Mouse (Mus musculus) cerebellum, adult 9-10 months (tissue): ENCODE measurements around the gene Tbc1d10a.

Experiments
- DNase-seq: peaks from one replicate; pipeline ENCODE4 v3.0.0; 2022

Tbc1d10a gene

DNA sequence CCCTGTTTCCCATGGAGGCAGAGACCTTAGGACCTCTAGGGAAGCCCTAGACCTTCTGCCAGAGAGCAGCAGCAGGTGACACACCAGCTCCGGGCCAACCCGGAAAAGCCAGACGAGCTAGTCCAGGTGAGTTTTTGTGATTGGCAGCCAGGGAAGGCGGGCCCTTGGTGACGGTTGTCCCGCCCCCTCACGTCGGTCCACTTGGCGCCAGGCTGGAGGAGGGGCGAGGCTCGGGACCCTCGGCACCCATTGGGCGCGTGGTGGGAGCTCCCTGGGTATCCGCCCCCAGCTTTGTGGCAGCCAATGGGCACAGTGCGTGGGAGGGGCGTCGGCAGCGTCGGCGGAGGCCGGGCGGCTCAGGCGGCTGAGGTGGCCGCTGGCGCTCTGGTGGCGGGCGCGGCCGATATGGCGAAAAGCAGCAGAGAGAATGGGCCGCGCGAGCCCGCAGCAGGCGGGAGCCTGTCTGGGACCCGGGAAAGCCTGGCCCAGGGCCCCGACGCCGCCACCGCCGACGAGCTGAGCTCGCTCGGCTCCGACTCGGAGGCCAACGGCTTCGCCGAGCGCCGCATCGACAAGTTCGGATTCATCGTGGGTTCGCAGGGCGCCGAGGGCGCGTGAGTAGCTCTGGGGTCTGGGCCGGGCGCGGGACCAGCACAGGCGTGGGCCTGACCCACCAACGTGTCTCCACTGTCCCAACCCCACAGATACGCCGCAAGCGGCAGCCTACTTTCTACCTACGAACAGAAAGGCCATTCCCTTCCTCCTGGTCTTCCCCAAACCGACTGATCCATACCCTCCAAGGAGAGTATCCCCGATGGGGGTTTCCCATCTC lies at the start of gene Tbc1d10a:
Gene Tbc1d10a (plus strand): TSS at position 304 of the 832 bp plus-strand sequence.
- peak; percentile 98 for DNase-seq

GRCm38 (mm10) chr11:4138964-4139363 lies 47.6 kb upstream of the Tbc1d10a start:
- no peak for DNase-seq

- no peak for DNase-seq
These were observed 45.1 kb upstream of the Tbc1d10a start for GRCm38 (mm10) chr11:4141505-4141904.

- no peak for DNase-seq
These were observed 44.2 kb upstream of the Tbc1d10a start for GRCm38 (mm10) chr11:4142352-4142751.

- no peak for DNase-seq
These were observed 43.1 kb upstream of the Tbc1d10a start for GRCm38 (mm10) chr11:4143281-4144062.

- no peak for DNase-seq
These were observed 40.2 kb upstream of the Tbc1d10a start for GRCm38 (mm10) chr11:4146381-4146780.

- no peak for DNase-seq
These were observed 39.5 kb upstream of the Tbc1d10a start for GRCm38 (mm10) chr11:4147098-4147497.

DNA sequence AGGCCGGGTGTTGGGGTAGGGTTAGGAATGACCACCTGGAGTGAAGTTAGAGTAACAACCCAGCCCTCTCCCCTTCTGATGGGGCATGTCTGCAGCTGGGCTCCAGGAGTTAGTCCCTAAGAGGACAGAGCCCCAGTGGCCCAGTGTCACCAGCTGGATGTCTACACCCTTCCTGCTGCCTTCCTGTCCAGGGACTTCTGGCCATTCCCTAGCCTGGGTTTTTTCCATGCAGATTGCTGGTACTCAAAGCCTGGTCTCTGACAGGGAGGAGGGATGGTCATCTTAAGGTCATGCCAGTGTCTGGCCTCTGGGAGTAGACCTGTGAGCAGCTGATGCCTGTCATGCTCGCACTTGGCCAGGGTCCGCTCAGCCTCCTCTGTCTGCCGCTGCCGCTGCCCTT lies 38.5 kb upstream of the Tbc1d10a start:
- no peak for DNase-seq

DNA sequence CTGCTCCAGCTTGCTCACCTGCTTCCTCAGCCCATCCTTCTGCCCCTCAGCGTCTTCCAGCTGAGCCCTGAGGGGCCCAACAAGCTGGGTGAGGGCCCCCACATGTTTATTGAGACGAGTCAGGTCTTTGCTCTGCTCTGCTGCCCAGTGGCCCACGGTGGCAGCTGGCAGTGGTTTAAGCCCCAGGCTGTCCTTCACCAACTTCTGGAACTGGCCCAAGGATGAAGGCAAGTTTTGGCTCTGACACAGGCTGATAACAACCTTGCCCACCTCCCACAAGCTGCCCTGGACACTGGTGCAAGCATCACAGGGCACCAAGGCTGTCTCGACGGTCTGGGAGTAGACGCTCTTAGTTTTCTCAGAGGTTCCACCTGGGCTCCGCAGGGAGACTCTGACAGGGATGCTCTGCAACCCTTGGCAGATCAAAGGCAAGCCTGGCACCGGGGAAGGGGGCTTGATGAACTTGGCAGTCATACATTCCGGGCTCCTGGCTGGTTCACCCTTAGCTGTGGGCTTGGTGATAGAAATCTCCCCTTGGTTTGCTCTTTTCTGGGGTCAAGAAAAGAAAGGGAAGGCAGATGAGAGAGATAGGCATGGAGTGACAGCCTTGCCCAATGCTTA lies 37.9 kb upstream of the Tbc1d10a start:
- no peak for DNase-seq

DNA sequence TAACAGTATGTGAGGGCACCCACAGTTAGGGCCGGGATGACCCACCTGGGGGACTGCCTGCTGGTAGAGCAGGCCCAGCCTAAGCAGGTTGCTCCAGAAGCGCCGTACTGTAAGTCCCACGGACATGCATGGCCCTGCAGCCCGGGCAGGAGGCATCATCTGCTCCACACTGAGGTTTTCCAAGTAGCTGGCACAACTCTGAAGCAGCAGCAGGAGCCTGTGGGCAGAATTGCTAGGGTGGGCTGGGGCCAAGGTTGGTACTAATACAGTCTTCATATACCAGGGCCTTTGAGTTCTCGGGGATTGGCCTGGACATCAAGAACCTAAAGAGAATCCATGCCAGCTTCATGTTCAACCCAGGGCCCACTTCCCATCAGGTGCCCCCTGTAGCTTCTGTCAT lies 36.7 kb upstream of the Tbc1d10a start:
- DNase-seq: no peak

GRCm38 (mm10) chr11:4153694-4154093 lies 32.9 kb upstream of the Tbc1d10a start:
- DNase-seq: no peak

DNA sequence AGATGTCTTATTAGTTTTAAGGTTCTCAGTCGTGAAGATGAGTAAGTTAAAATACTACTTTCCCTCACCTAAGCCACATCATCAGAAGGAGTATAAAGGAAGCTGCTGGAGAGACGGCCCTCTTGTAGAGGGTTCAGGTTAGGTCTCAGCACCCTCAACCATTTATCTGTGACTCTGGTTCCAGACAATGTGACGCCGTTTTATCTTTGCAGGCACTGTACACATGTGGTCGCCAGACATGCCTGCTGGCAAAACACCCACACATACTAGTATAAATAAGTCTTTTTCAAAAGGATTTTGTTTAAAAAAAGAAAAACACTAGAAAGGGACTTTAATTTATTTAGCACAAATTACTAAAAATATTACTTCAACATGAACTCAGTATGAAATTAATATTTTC lies 30.9 kb upstream of the Tbc1d10a start:
- no peak for DNase-seq

DNA sequence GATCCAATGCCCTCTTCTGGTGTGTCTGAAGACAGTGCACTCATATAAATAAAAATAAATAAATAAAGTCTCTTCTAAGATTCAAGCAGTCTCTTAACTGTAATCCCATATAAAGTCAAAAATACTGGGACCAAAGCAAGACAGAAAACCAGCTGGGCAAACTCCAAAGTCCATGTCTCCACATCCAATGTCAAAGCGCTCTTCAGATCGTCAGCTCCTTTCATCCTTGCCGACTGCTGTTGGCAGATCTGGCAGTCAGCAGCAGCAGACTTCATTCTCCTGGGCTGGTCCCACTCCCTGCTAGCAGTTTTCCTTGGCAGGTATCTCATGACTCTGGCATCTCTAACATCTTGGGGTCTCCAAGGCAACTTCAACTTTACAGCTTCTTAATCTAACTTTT lies 27.9 kb upstream of the Tbc1d10a start:
- DNase-seq: no peak

- DNase-seq: peak; percentile 92
These were observed 26.5 kb upstream of the Tbc1d10a start, which contains the start of the genes Ccdc157 and Sf3a1 for GRCm38 (mm10) chr11:4159808-4160708. Gene Ccdc157 (minus strand): TSS chr11:4160293. Gene Sf3a1 (plus strand): TSS chr11:4160350.

GRCm38 (mm10) chr11:4160758-4161480 lies 25.7 kb upstream of the Tbc1d10a start:
- no peak for DNase-seq

GRCm38 (mm10) chr11:4164701-4165100 lies 21.9 kb upstream of the Tbc1d10a start:
- DNase-seq: no peak

- no peak for DNase-seq
These were observed 20.0 kb upstream of the Tbc1d10a start for GRCm38 (mm10) chr11:4166467-4167090.

DNA sequence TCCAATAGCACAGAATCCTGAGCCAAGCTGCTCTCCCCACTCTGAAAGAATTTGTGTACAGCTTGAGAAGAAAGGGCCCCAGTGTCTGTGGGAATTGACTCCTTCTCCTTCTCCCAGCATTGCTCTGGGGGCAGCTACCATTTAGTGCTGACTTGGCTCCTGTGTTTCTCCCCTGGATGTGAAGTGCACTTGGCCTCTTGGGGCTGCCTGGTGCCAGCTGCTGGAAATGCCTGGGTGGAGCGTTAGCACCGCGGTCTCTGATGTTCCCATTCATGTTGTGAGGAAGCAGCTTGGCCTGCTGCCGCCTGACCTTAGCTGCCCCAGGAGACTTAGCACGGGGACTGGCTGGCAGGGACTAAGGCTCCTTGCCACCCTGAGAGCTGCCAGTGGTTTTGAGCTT lies 12.0 kb upstream of the Tbc1d10a start:
- no peak for DNase-seq

GRCm38 (mm10) chr11:4177716-4178115 lies 8.9 kb upstream of the Tbc1d10a start:
- no peak for DNase-seq

GRCm38 (mm10) chr11:4182061-4182460 lies 4.5 kb upstream of the Tbc1d10a start:
- DNase-seq: no peak

- DNase-seq: no peak
These were observed 3.1 kb upstream of the Tbc1d10a start for GRCm38 (mm10) chr11:4183511-4183910.
